Mouse (Mus musculus): ENCODE measurements around the gene Hemk1. TPM values are rescaled to one million over a fixed set of nuclear protein-coding genes. Genes with fewer than 3 reads are reported as not detected.
A peak's percentile ranks its signal among the peaks of the same experiment; 100 is the strongest.

The Hemk1 gene
- polyA plus RNA-seq, 1 experiment from 2014 or later: 17.4 TPM

GRCm38 (mm10) chr9:107340911-107341645 is 2.9 kb upstream of the Hemk1 start:
- ATAC-seq (ENCODE audit: low FRiP score): 0 out of 2 replicates have a peak, but pooled peaks have one; percentile 4
- peaks cover 52% of the 10 kb centered on the region for H3K4me1 ChIP-seq (replicated peaks)
- H3K4me3 ChIP-seq: peak overlapping the region; percentile 60
- no peaks in the 10 kb centered on the region for H3K9me3 ChIP-seq
- 56% methylated on average over 12 of the region's 12 CpGs for WGBS
- H3K36me3 ChIP-seq: no peaks in the 10 kb centered on the region
- peak overlapping the region; percentile 62 for H3K27ac ChIP-seq
- H3K27me3 ChIP-seq: peaks cover 14% of the 10 kb centered on the region; the same call in 1 of the 2 replicates
- H3K9ac ChIP-seq: peak overlapping the region; percentile 79
- peak overlapping the region; percentile 74 for H3K4me2 ChIP-seq

- under 1% methylated on average over 34 of the region's 34 CpGs for WGBS
- Histone ChIP-seq H3K4me3 (peak within 1 kb of the TSS; percentile 60), H3K36me3 (no peaks in the 10 kb centered on the region), H3K27me3 (peaks cover 14% of the 10 kb centered on the region; the same call in 1 of the 2 replicates), H3K9ac (peak within 1 kb of the TSS; percentile 79), H3K9me3 (no peaks in the 10 kb centered on the region), H3K4me1 (replicated peaks) (peaks cover 52% of the 10 kb centered on the region), H3K27ac (peak within 1 kb of the TSS; percentile 62), H3K4me2 (peak within 1 kb of the TSS; percentile 74)
- ATAC-seq (ENCODE audit: low FRiP score): peak; percentile 93
These were observed 2.2 kb upstream of the Hemk1 start, which contains the start of gene 6430571L13Rik for GRCm38 (mm10) chr9:107340267-107340859. TSS of gene 6430571L13Rik (plus strand) at chr9:107340602.

- Histone ChIP-seq H3K27ac (no peak overlapping the region), H3K9me3 (no peaks in the 10 kb centered on the region), H3K27me3 (0 out of 2 replicates have a peak, but pooled peaks cover 1% of the 10 kb centered on the region), H3K4me3 (no peak overlapping the region), H3K36me3 (peaks cover 20% of the 10 kb centered on the region), H3K4me2 (no peak overlapping the region), H3K4me1 (replicated peaks) (peaks cover 39% of the 10 kb centered on the region), H3K9ac (no peak overlapping the region)
- WGBS: 90% methylated on average over 6 of the region's 6 CpGs
- no peak for ATAC-seq (ENCODE audit: low FRiP score)
These were observed 1.8 kb downstream of the Hemk1 start for GRCm38 (mm10) chr9:107336386-107336785.

- no peak overlapping the region for H3K27ac ChIP-seq
- H3K36me3 ChIP-seq: peaks cover 25% of the 10 kb centered on the region
- WGBS: 10% methylated on average over 5 of the region's 5 CpGs
- no peak overlapping the region for H3K4me3 ChIP-seq
- no peak for ATAC-seq (ENCODE audit: low FRiP score)
- peaks cover 34% of the 10 kb centered on the region for H3K4me1 ChIP-seq (replicated peaks)
- H3K4me2 ChIP-seq: no peak overlapping the region
- H3K27me3 ChIP-seq: no peaks in the 10 kb centered on the region
- no peaks in the 10 kb centered on the region for H3K9me3 ChIP-seq
- H3K9ac ChIP-seq: no peak overlapping the region
These were observed 2.2 kb downstream of the Hemk1 start for GRCm38 (mm10) chr9:107335909-107336308.

- 92% methylated on average over 5 of the region's 5 CpGs for WGBS
- no peak for ATAC-seq (ENCODE audit: low FRiP score)
These were observed 3.1 kb downstream of the Hemk1 start for GRCm38 (mm10) chr9:107335046-107335445.

GRCm38 (mm10) chr9:107334356-107334755 is 3.8 kb downstream of the Hemk1 start:
- ATAC-seq (ENCODE audit: low FRiP score): no peak

More at GRCm38 (mm10) chr9:107335046-107335445, 3.1 kb downstream of the Hemk1 start:
- peaks cover 33% of the 10 kb centered on the region for H3K4me1 ChIP-seq (replicated peaks)
- H3K27me3 ChIP-seq: no peaks in the 10 kb centered on the region
- H3K9me3 ChIP-seq: no peaks in the 10 kb centered on the region
- peaks cover 30% of the 10 kb centered on the region for H3K36me3 ChIP-seq
- no peak overlapping the region for H3K9ac ChIP-seq
- no peak overlapping the region for H3K27ac ChIP-seq
- H3K4me3 ChIP-seq: no peak overlapping the region
- H3K4me2 ChIP-seq: no peak overlapping the region

GRCm38 (mm10) chr9:107333686-107334085 is 4.5 kb downstream of the Hemk1 start:
- Histone ChIP-seq H3K4me1 (replicated peaks) (peaks cover 19% of the 10 kb centered on the region), H3K27me3 (no peaks in the 10 kb centered on the region)
- 51% methylated on average over 2 of the region's 2 CpGs for WGBS

More at GRCm38 (mm10) chr9:107334356-107334755, 3.8 kb downstream of the Hemk1 start:
- 92% methylated on average over 6 of the region's 6 CpGs for WGBS
- H3K9me3 ChIP-seq: no peaks in the 10 kb centered on the region
- no peaks in the 10 kb centered on the region for H3K27me3 ChIP-seq
- peaks cover 31% of the 10 kb centered on the region for H3K36me3 ChIP-seq
- no peak overlapping the region for H3K9ac ChIP-seq
- peaks cover 26% of the 10 kb centered on the region for H3K4me1 ChIP-seq (replicated peaks)
- H3K4me2 ChIP-seq: no peak overlapping the region
- no peak overlapping the region for H3K27ac ChIP-seq
- H3K4me3 ChIP-seq: no peak overlapping the region

GRCm38 (mm10) chr9:107330791-107331190 is 7.4 kb downstream of the Hemk1 start:
- no peak overlapping the region for H3K27ac ChIP-seq
- 85% methylated on average over 6 of the region's 6 CpGs for WGBS
- no peaks in the 10 kb centered on the region for H3K9me3 ChIP-seq
- 0 out of 2 replicates have a peak, but pooled peaks cover 3% of the 10 kb centered on the region for H3K4me1 ChIP-seq (replicated peaks)
- H3K36me3 ChIP-seq: peaks cover 50% of the 10 kb centered on the region
- H3K9ac ChIP-seq: no peak overlapping the region
- H3K4me3 ChIP-seq: no peak overlapping the region
- ATAC-seq (ENCODE audit: low FRiP score): no peak
- H3K27me3 ChIP-seq: no peaks in the 10 kb centered on the region
- no peak overlapping the region for H3K4me2 ChIP-seq

More at GRCm38 (mm10) chr9:107333686-107334085, 4.5 kb downstream of the Hemk1 start:
- no peaks in the 10 kb centered on the region for H3K9me3 ChIP-seq
- no peak overlapping the region for H3K9ac ChIP-seq
- peaks cover 33% of the 10 kb centered on the region for H3K36me3 ChIP-seq
- H3K4me2 ChIP-seq: no peak overlapping the region
- H3K27ac ChIP-seq: no peak overlapping the region
- no peak for ATAC-seq (ENCODE audit: low FRiP score)
- H3K4me3 ChIP-seq: no peak overlapping the region

GRCm38 (mm10) chr9:107327879-107328620 is 10.1 kb downstream of the Hemk1 start:
- WGBS: 90% methylated on average over 16 of the region's 16 CpGs
- H3K9ac ChIP-seq: no peak overlapping the region
- ATAC-seq (ENCODE audit: low FRiP score): no peak
- H3K4me2 ChIP-seq: no peak overlapping the region
- no peak overlapping the region for H3K27ac ChIP-seq
- H3K27me3 ChIP-seq: no peaks in the 10 kb centered on the region
- H3K4me3 ChIP-seq: no peak overlapping the region
- no peaks in the 10 kb centered on the region for H3K9me3 ChIP-seq
- H3K4me1 ChIP-seq (replicated peaks): no peaks in the 10 kb centered on the region
- peaks cover 42% of the 10 kb centered on the region for H3K36me3 ChIP-seq

- no peak for ATAC-seq (ENCODE audit: low FRiP score)
- H3K4me2 ChIP-seq: no peak overlapping the region
- 91% methylated on average over 7 of the region's 7 CpGs for WGBS
These were observed 12.2 kb downstream of the Hemk1 start for GRCm38 (mm10) chr9:107325904-107326303.

GRCm38 (mm10) chr9:107324799-107325561 is 13.2 kb downstream of the Hemk1 start:
- H3K9ac ChIP-seq: no peak overlapping the region
- 65% methylated on average over 4 of the region's 4 CpGs for WGBS
- H3K4me2 ChIP-seq: no peak overlapping the region
- ATAC-seq (ENCODE audit: low FRiP score): no peak
- H3K27ac ChIP-seq: no peak overlapping the region
- H3K9me3 ChIP-seq: no peaks in the 10 kb centered on the region
- H3K4me1 ChIP-seq (replicated peaks): no peaks in the 10 kb centered on the region
- no peak overlapping the region for H3K4me3 ChIP-seq
- no peaks in the 10 kb centered on the region for H3K27me3 ChIP-seq
- peaks cover 20% of the 10 kb centered on the region for H3K36me3 ChIP-seq

More at GRCm38 (mm10) chr9:107325904-107326303, 12.2 kb downstream of the Hemk1 start:
- peaks cover 25% of the 10 kb centered on the region for H3K36me3 ChIP-seq
- H3K27me3 ChIP-seq: no peaks in the 10 kb centered on the region
- no peaks in the 10 kb centered on the region for H3K4me1 ChIP-seq (replicated peaks)
- H3K9me3 ChIP-seq: no peaks in the 10 kb centered on the region
- H3K27ac ChIP-seq: no peak overlapping the region
- H3K4me3 ChIP-seq: no peak overlapping the region
- no peak overlapping the region for H3K9ac ChIP-seq

All from hindbrain, embryonic 13.5 days (tissue).